Mouse (Mus musculus): ENCODE measurements at regions not wholly inside any gene's neighbourhood (a gene's known extent, or its start where the extent isn't known, plus 50 kb on each side); places are given as distances from the start of the nearest gene placed in this dataset.

GRCm38 (mm10) chr2:30721473-30722262, 81.8 kb downstream of the 1700001O22Rik start:
- no peak for TF ChIP-seq CTCF (IDR thresholded peaks at IDR 0.05; ENCODE audit: borderline replicate concordance, insufficient read depth, low read length)
- TF ChIP-seq POLR2A (IDR thresholded peaks at IDR 0.05; ENCODE audit: low read depth, low read length) = peak; percentile 27; the same call in 1 of the 2 replicates

All from embryonic fibroblast, embryonic 13.5 days (primary cell).